In genomic region chr13:31628691-31629180, GRCm38 (mm10) we compare ENCODE assay signal across 10 mouse cellular contexts. TPM values are rescaled to one million over a fixed set of nuclear protein-coding genes. Genes with fewer than 3 reads are reported as not detected.
DNase-seq lines count a peak whose midpoint lies in the region; ATAC-seq and TF ChIP-seq lines count a peak whose summit lies in the region.
"Had no signal": no experiment of that assay in that cellular context is flagged by ENCODE, and none has a peak within 500 bp of the region (broad histone marks: within the 10 kb centered on the region; RNA-seq: fewer than 3 reads in every experiment).

No protein-coding gene starts in this region.

- H3K27me3 ChIP-seq in liver, embryonic 11.5 days (replicated peaks; ENCODE audit: control insufficient read depth, insufficient read depth, low read length) = peaks cover 92% of the 10 kb centered on the region
- H3K27me3 ChIP-seq in intestine, embryonic 16.5 days (replicated peaks; ENCODE audit: control insufficient read depth, insufficient read depth, low read length) = peaks cover 65% of the 10 kb centered on the region
- peaks cover 67% of the 10 kb centered on the region for H3K27me3 ChIP-seq in neural tube, embryonic 14.5 days (ENCODE audit: control insufficient read depth, insufficient read depth, low read length)
- peaks cover 21% of the 10 kb centered on the region for H3K27me3 ChIP-seq in thymus, adult 2 months (ENCODE audit: control insufficient read depth, insufficient read depth, low read length)

- no peak for TF ChIP-seq CTCF in embryonic fibroblast, embryonic 13.5 days (IDR thresholded peaks at IDR 0.05; ENCODE audit: borderline replicate concordance, insufficient read depth, low read length)
- TF ChIP-seq CTCF in thymus, adult 2 months (IDR thresholded peaks at IDR 0.05; ENCODE audit: borderline replicate concordance, control insufficient read depth, extremely low read depth, insufficient read depth, low read length, poor library complexity) = no peak

- H3K36me3 ChIP-seq in liver, embryonic 11.5 days (ENCODE audit: control insufficient read depth, insufficient read depth, low read length) = no peaks in the 10 kb centered on the region
- no peaks in the 10 kb centered on the region for H3K36me3 ChIP-seq in intestine, embryonic 16.5 days (ENCODE audit: control insufficient read depth, insufficient read depth, low read length)
- H3K36me3 ChIP-seq in neural tube, embryonic 14.5 days (ENCODE audit: control insufficient read depth, insufficient read depth, low read length) = no peaks in the 10 kb centered on the region
- H3K36me3 ChIP-seq in thymus, adult 2 months (ENCODE audit: control insufficient read depth, insufficient read depth, low read length) = no peaks in the 10 kb centered on the region

- no peak overlapping the region for H3K9ac ChIP-seq in liver, embryonic 11.5 days (ENCODE audit: low read depth, low read length)
- peak overlapping the region; percentile 82 for H3K9ac ChIP-seq in intestine, embryonic 16.5 days (ENCODE audit: low read depth, low read length)
- H3K9ac ChIP-seq in neural tube, embryonic 14.5 days (replicated peaks; ENCODE audit: low read depth, low read length) = no peak overlapping the region

- 4% methylated on average over 14 of the region's 14 CpGs for WGBS in liver, embryonic 11.5 days
- 9% methylated on average over 14 of the region's 14 CpGs for WGBS in intestine, embryonic 16.5 days
- 2% methylated on average over 14 of the region's 14 CpGs for WGBS in neural tube, embryonic 14.5 days
- WGBS in thymus, adult 2 months = 23% methylated on average over 14 of the region's 14 CpGs

- peak overlapping the region; percentile 62 for H3K4me2 ChIP-seq in liver, embryonic 11.5 days
- H3K4me2 ChIP-seq in intestine, embryonic 16.5 days (ENCODE audit: low read depth, low read length) = peak overlapping the region; percentile 83
- H3K4me2 ChIP-seq in neural tube, embryonic 14.5 days (ENCODE audit: low read depth, low read length) = peak overlapping the region; percentile 44; the same call in 1 of the 2 replicates

- TF ChIP-seq POLR2A in embryonic fibroblast, embryonic 13.5 days (IDR thresholded peaks at IDR 0.05; ENCODE audit: low read depth, low read length) = no peak
- no peak for TF ChIP-seq POLR2A in thymus, adult 2 months (IDR thresholded peaks at IDR 0.05; ENCODE audit: control insufficient read depth, extremely low read depth, insufficient read depth, low read length, poor library complexity)

- H3K9me3 ChIP-seq in liver, embryonic 11.5 days (ENCODE audit: control insufficient read depth, low read length) = no peaks in the 10 kb centered on the region
- H3K9me3 ChIP-seq in intestine, embryonic 16.5 days (ENCODE audit: control insufficient read depth, low read length) = no peaks in the 10 kb centered on the region
- no peaks in the 10 kb centered on the region for H3K9me3 ChIP-seq in neural tube, embryonic 14.5 days (ENCODE audit: control insufficient read depth, low read length)

- H3K4me1 ChIP-seq in liver, embryonic 11.5 days (replicated peaks; ENCODE audit: control insufficient read depth, insufficient read depth, low read length) = peaks cover 4% of the 10 kb centered on the region; the same call in 1 of the 2 replicates
- H3K4me1 ChIP-seq in embryonic fibroblast, embryonic 13.5 days (ENCODE audit: control insufficient read depth, insufficient read depth, low read length) = no peaks in the 10 kb centered on the region
- peaks cover 18% of the 10 kb centered on the region for H3K4me1 ChIP-seq in intestine, embryonic 16.5 days (ENCODE audit: control insufficient read depth, insufficient read depth, low read length)
- peaks cover 17% of the 10 kb centered on the region; the same call in 1 of the 2 replicates for H3K4me1 ChIP-seq in neural tube, embryonic 14.5 days (ENCODE audit: control insufficient read depth, insufficient read depth, low read length)
- no peaks in the 10 kb centered on the region; the same call in 1 of the 2 replicates for H3K4me1 ChIP-seq in thymus, adult 2 months (replicated peaks; ENCODE audit: control insufficient read depth, insufficient read depth, low read length)

- no peak for DNase-seq in liver, embryonic 11.5 days (ENCODE audit: low spot score)
- DNase-seq in liver = no peak
- no peak for DNase-seq in thymus, adult 2 months
- no peak for DNase-seq in adrenal gland, postnatal 14 days
- DNase-seq in retina, postnatal 1 day = no peak
- DNase-seq: layer of hippocampus, adult 9-11 months had no signal

- H3K27ac ChIP-seq in liver, embryonic 11.5 days (ENCODE audit: low read depth, low read length) = no peak overlapping the region
- no peak overlapping the region for H3K27ac ChIP-seq in embryonic fibroblast, embryonic 13.5 days (ENCODE audit: insufficient read depth, low read length)
- peak overlapping the region; percentile 43 for H3K27ac ChIP-seq in intestine, embryonic 16.5 days (ENCODE audit: low read length)
- no peak overlapping the region for H3K27ac ChIP-seq in neural tube, embryonic 14.5 days (ENCODE audit: low read depth, low read length)
- no peak overlapping the region for H3K27ac ChIP-seq in thymus, adult 2 months (ENCODE audit: control insufficient read depth, insufficient read depth, low read length)

- peak overlapping the region; percentile 44 for H3K4me3 ChIP-seq in liver, embryonic 11.5 days (ENCODE audit: low read depth, low read length)
- H3K4me3 ChIP-seq in embryonic fibroblast, embryonic 13.5 days (ENCODE audit: insufficient read depth, low read length) = peak overlapping the region; percentile 27
- peak overlapping the region; percentile 67 for H3K4me3 ChIP-seq in intestine, embryonic 16.5 days (ENCODE audit: low read length)
- peak overlapping the region; percentile 27 for H3K4me3 ChIP-seq in neural tube, embryonic 14.5 days (ENCODE audit: low read depth, low read length)
- H3K4me3 ChIP-seq in thymus, adult 2 months (ENCODE audit: control insufficient read depth, insufficient read depth, low read length) = no peak overlapping the region

- ATAC-seq in liver, embryonic 11.5 days (replicated peaks; ENCODE audit: low FRiP score) = no peak
- no peak for ATAC-seq in intestine, embryonic 16.5 days
- ATAC-seq in neural tube, embryonic 14.5 days (ENCODE audit: low read depth) = no peak

RNA-seq across cellular contexts. Expression of gene Foxf2, which starts 3.1 kb away (rescaled TPM):
- 0.70 and 1.2 TPM in 2 replicates for polyA plus RNA-seq in liver, embryonic 11.5 days (2014; fragmentation: Nextera tagmentation; extraction: Ambion mirVana)
- 1.4 and 2.0 TPM in 2 replicates for polyA plus RNA-seq in embryonic fibroblast, embryonic 13.5 days (2011; ENCODE audit: insufficient read length, low read depth, missing spikeins)
- polyA plus RNA-seq in intestine, embryonic 16.5 days (2015; fragmentation: Nextera tagmentation; extraction: Ambion mirVana) = 11.4 and 13.7 TPM in 2 replicates
- 3.4 and 4.5 TPM in 2 replicates for polyA plus RNA-seq in neural tube, embryonic 14.5 days (2014; fragmentation: Nextera tagmentation; extraction: Ambion mirVana)
- polyA plus RNA-seq in thymus, adult 2 months (2012; rRNA removed) = 0.20 and 0.28 TPM in 2 replicates
- total RNA-seq in adrenal gland, postnatal 14 days (2021) = not detected in 2 replicates
- total RNA-seq: common myeloid progenitor, adult 5-6 weeks had no signal
